Mouse (Mus musculus) C2C12 (cell line): ENCODE data around the gene Gsk3b. TPM values are rescaled to one million over a fixed set of nuclear protein-coding genes. Genes with fewer than 3 reads are reported as not detected.

Experiments
- H3K27me3 ChIP-seq: one replicate; pipeline ENCODE4 v1.6.1; 2011; ENCODE audit not compliant: control insufficient read depth, insufficient read depth, insufficient read length
- H3K36me3 ChIP-seq: one replicate; pipeline ENCODE4 v1.6.1; 2011; ENCODE audit not compliant: control insufficient read depth, insufficient read depth
- H3K4me3 ChIP-seq: one replicate; pipeline ENCODE4 v1.5.1; 2011; ENCODE audit warnings: mild to moderate bottlenecking, control low read depth; ENCODE audit not compliant: poor library complexity, insufficient read depth, severe bottlenecking
- H3K79me2 ChIP-seq: one replicate; pipeline ENCODE4 v1.6.1; 2011; ENCODE audit not compliant: control insufficient read depth, insufficient read depth
- H3K79me3 ChIP-seq: one replicate; pipeline ENCODE4 v1.6.1; 2011; ENCODE audit warnings: low read depth, control low read depth
- H3ac ChIP-seq: one replicate; pipeline ENCODE3; 2011; ENCODE audit warnings: low read depth; ENCODE audit not compliant: control insufficient read depth, insufficient read length
- CEBPB ChIP-seq: IDR thresholded peaks from one replicate; pipeline ENCODE4 v1.6.1; 2011; ENCODE audit warnings: low read depth, mild to moderate bottlenecking, control low read depth, moderate library complexity
- CTCF ChIP-seq: IDR thresholded peaks from one replicate; pipeline ENCODE4 v1.5.1; 2011; ENCODE audit not compliant: control insufficient read depth, insufficient read depth, insufficient read length
- FOSL1 ChIP-seq: IDR thresholded peaks from one replicate; pipeline ENCODE4 v1.8.0; 2011; ENCODE audit warnings: mild to moderate bottlenecking, low read length; ENCODE audit not compliant: poor library complexity, insufficient read depth, severe bottlenecking
- MAX ChIP-seq: IDR thresholded peaks from one replicate; pipeline ENCODE4 v1.6.1; 2011; ENCODE audit warnings: mild to moderate bottlenecking, control low read depth
- MYOD1 ChIP-seq: IDR thresholded peaks from one replicate; pipeline ENCODE4 v1.6.1; 2011; ENCODE audit warnings: low read depth; ENCODE audit not compliant: control insufficient read depth, insufficient read length
- MYOG ChIP-seq: IDR thresholded peaks from one replicate; pipeline ENCODE4 v1.6.1; 2011; ENCODE audit not compliant: control insufficient read depth, insufficient read length; ENCODE audit errors: extremely low read depth
- USF1 ChIP-seq: IDR thresholded peaks from one replicate; pipeline ENCODE4 v1.6.1; 2011; ENCODE audit warnings: low read depth, mild to moderate bottlenecking, control low read depth, moderate library complexity
- long read RNA-seq, 2 experiments: library from polyadenylated mRNA; unstranded; transcript quantifications; one replicate each; pipeline ENCODE4 v2.0.0; 2019 to 2020
- polyA plus RNA-seq: library from polyadenylated mRNA; unstranded; fragments of >200 nt; fragmentation: generic; extraction: Trizol; gene quantifications from one replicate; pipeline ENCODE4 v1.2.1, GENCODE M21; 2012; ENCODE audit warnings: missing spikeins

Gsk3b gene
- 12.3 TPM for polyA plus RNA-seq
- long read RNA-seq, experiment 1, full-length matches to known transcripts, result 4 of 133 reads
- long read RNA-seq, experiment 1, partial matches to known transcripts, result 3 of 133 reads
- long read RNA-seq, experiment 1, other reads (novel, unspliced or antisense), result 126 of 133 reads
- long read RNA-seq, experiment 2, full-length matches to known transcripts, result 21 of 27 reads
- long read RNA-seq, experiment 2, partial matches to known transcripts, result 0 of 27 reads
- long read RNA-seq, experiment 2, other reads (novel, unspliced or antisense), result 6 of 27 reads

- no peaks in the 10 kb centered on the region for H3K27me3 ChIP-seq
- H3K36me3 ChIP-seq, result peaks cover 3% of the 10 kb centered on the region
- TF ChIP-seq MAX (peak; percentile 47), MYOG (no peak), USF1 (no peak), MYOD1 (no peak), FOSL1 (no peak), CEBPB (no peak), CTCF (no peak)
- peaks cover 57% of the 10 kb centered on the region for H3K79me2 ChIP-seq
- peaks cover 40% of the 10 kb centered on the region for H3K79me3 ChIP-seq
- H3K4me3 ChIP-seq, result peak within 1 kb of the TSS; percentile 80
- peak within 1 kb of the TSS; percentile 89 for H3ac ChIP-seq
Observed at GRCm38 (mm10) chr16:38088629-38089446, at the start of gene Gsk3b. Gsk3b (plus strand) TSS chr16:38089001.

- TF ChIP-seq MAX (no peak), MYOG (no peak), MYOD1 (no peak)
- Histone ChIP-seq H3K79me2 (no peaks in the 10 kb centered on the region), H3K4me3 (no peak overlapping the region), H3K79me3 (no peaks in the 10 kb centered on the region), H3K27me3 (no peaks in the 10 kb centered on the region), H3K36me3 (no peaks in the 10 kb centered on the region), H3ac (no peak overlapping the region)
Observed at GRCm38 (mm10) chr16:38042160-38042559, 46.6 kb upstream of the Gsk3b start.

GRCm38 (mm10) chr16:38044551-38044950 is 44.2 kb upstream of the Gsk3b start:
- Histone ChIP-seq H3ac (no peak overlapping the region), H3K36me3 (no peaks in the 10 kb centered on the region), H3K79me3 (no peaks in the 10 kb centered on the region), H3K4me3 (no peak overlapping the region), H3K27me3 (no peaks in the 10 kb centered on the region), H3K79me2 (no peaks in the 10 kb centered on the region)
- no peak for TF ChIP-seq MYOG
- no peak for TF ChIP-seq MYOD1
- TF ChIP-seq MAX, result no peak
- no peak for TF ChIP-seq CTCF
- TF ChIP-seq USF1, result no peak
- no peak for TF ChIP-seq FOSL1
- TF ChIP-seq CEBPB, result no peak

- Histone ChIP-seq H3K27me3 (no peaks in the 10 kb centered on the region), H3K79me2 (no peaks in the 10 kb centered on the region), H3K79me3 (no peaks in the 10 kb centered on the region), H3ac (no peak overlapping the region), H3K4me3 (no peak overlapping the region), H3K36me3 (no peaks in the 10 kb centered on the region)
- no peak for TF ChIP-seq CTCF
- no peak for TF ChIP-seq CEBPB
Observed at GRCm38 (mm10) chr16:38047781-38048558, 40.8 kb upstream of the Gsk3b start.

GRCm38 (mm10) chr16:38057898-38058297 is 30.9 kb upstream of the Gsk3b start:
- no peaks in the 10 kb centered on the region for H3K79me3 ChIP-seq
- no peak overlapping the region for H3K4me3 ChIP-seq
- H3ac ChIP-seq, result no peak overlapping the region
- no peaks in the 10 kb centered on the region for H3K36me3 ChIP-seq
- no peaks in the 10 kb centered on the region for H3K79me2 ChIP-seq
- H3K27me3 ChIP-seq, result no peaks in the 10 kb centered on the region
- TF ChIP-seq CEBPB (no peak), MYOD1 (no peak), MYOG (no peak), USF1 (no peak), CTCF (no peak), MAX (no peak), FOSL1 (no peak)

- Histone ChIP-seq H3K36me3 (no peaks in the 10 kb centered on the region), H3K27me3 (no peaks in the 10 kb centered on the region), H3K79me3 (no peaks in the 10 kb centered on the region), H3ac (no peak overlapping the region), H3K79me2 (no peaks in the 10 kb centered on the region), H3K4me3 (no peak overlapping the region)
- no peak for TF ChIP-seq MAX
- TF ChIP-seq FOSL1, result no peak
- no peak for TF ChIP-seq MYOG
- TF ChIP-seq MYOD1, result no peak
- TF ChIP-seq CTCF, result no peak
- no peak for TF ChIP-seq USF1
- TF ChIP-seq CEBPB, result no peak
Observed at GRCm38 (mm10) chr16:38058836-38059235, 30.0 kb upstream of the Gsk3b start.
